ENCODE assay signal across 23 mouse cellular contexts in the genomic region with DNA sequence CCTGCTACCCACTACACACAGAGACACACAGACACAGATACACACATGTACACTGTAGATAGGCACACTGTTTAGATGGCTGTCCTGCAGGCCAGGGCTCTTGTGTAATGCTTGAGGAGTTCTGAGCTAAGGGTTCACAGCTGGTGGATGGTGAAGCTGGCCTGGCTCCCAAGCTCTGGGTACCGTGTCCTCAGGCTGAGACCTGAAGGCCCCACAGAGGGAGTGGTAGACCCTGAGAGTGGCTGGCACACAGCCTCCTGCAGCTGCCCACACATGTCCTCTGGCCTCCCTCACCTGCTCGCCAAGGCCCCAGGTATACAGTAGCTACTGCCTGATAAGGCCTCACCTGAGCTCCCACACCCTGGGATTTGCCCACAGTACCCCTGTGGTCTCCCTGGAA. TPM values are rescaled to one million over a fixed set of nuclear protein-coding genes. Genes with fewer than 3 reads are reported as not detected.
A peak's percentile ranks its signal among the peaks of the same experiment; 100 is the strongest.
DNase-seq lines count a peak whose midpoint lies in the region; ATAC-seq lines count a peak whose summit lies in the region.
"Had no signal": no experiment of that assay in that cellular context is flagged by ENCODE, and none has a peak within 500 bp of the region (broad histone marks: within the 10 kb centered on the region; RNA-seq: fewer than 3 reads in every experiment).

No protein-coding gene starts in this region.

- peaks cover 28% of the 10 kb centered on the region for H3K4me1 ChIP-seq in hindbrain, embryonic 10.5 days (replicated peaks)
- H3K4me1 ChIP-seq in hindbrain, embryonic 12.5 days, result peaks cover 16% of the 10 kb centered on the region
- H3K4me1 ChIP-seq in lung, embryonic 16.5 days (replicated peaks; ENCODE audit: control insufficient read depth, insufficient read depth, low read length), result peaks cover 31% of the 10 kb centered on the region
- H3K4me1 ChIP-seq in embryonic facial prominence, embryonic 15.5 days, result peaks cover 17% of the 10 kb centered on the region
- peaks cover 39% of the 10 kb centered on the region for H3K4me1 ChIP-seq in stomach, embryonic 16.5 days (ENCODE audit: control insufficient read depth, insufficient read depth, low read length)
- H3K4me1 ChIP-seq in midbrain, embryonic 10.5 days, result peaks cover 32% of the 10 kb centered on the region

- ATAC-seq in hindbrain, embryonic 12.5 days (ENCODE audit: low FRiP score), result no peak
- ATAC-seq in lung, embryonic 16.5 days (ENCODE audit: low read depth), result no peak
- peak; percentile 55; the same call in 1 of the 2 replicates for ATAC-seq in embryonic facial prominence, embryonic 15.5 days (ENCODE audit: insufficient number of reproducible peaks, low FRiP score, low TSS enrichment, low read depth)
- ATAC-seq in stomach, embryonic 16.5 days (ENCODE audit: insufficient read depth, low FRiP score), result no peak
- ATAC-seq: forebrain, embryonic 13.5 days; hindbrain, embryonic 16.5 days had no signal

- H3K9me3 ChIP-seq in hindbrain, embryonic 10.5 days, result no peaks in the 10 kb centered on the region
- H3K9me3 ChIP-seq in hindbrain, embryonic 12.5 days (replicated peaks), result no peaks in the 10 kb centered on the region
- no peaks in the 10 kb centered on the region for H3K9me3 ChIP-seq in lung, embryonic 16.5 days (ENCODE audit: control insufficient read depth, low read length)
- H3K9me3 ChIP-seq in embryonic facial prominence, embryonic 15.5 days (replicated peaks), result no peaks in the 10 kb centered on the region
- no peaks in the 10 kb centered on the region for H3K9me3 ChIP-seq in stomach, embryonic 16.5 days (replicated peaks; ENCODE audit: control insufficient read depth, low read length)
- no peaks in the 10 kb centered on the region for H3K9me3 ChIP-seq in midbrain, embryonic 10.5 days (replicated peaks)
- H3K9me3 ChIP-seq: embryonic facial prominence, embryonic 13.5 days; forebrain, embryonic 13.5 days; G1E; heart, embryonic 13.5 days; limb, embryonic 12.5 days had no signal

- H3K4me2 ChIP-seq in hindbrain, embryonic 12.5 days (replicated peaks), result no peak overlapping the region
- no peak overlapping the region for H3K4me2 ChIP-seq in lung, embryonic 16.5 days (ENCODE audit: low read depth, low read length)
- H3K4me2 ChIP-seq in embryonic facial prominence, embryonic 15.5 days (replicated peaks), result no peak overlapping the region
- no peak overlapping the region for H3K4me2 ChIP-seq in stomach, embryonic 16.5 days (ENCODE audit: low read depth, low read length)
- H3K4me2 ChIP-seq: embryonic facial prominence, embryonic 13.5 days; forebrain, embryonic 13.5 days; heart, embryonic 13.5 days; limb, embryonic 12.5 days; liver, embryonic 11.5 days had no signal

- peak overlapping the region; percentile 23; the same call in 1 of the 2 replicates for H3K27ac ChIP-seq in hindbrain, embryonic 10.5 days
- no peak overlapping the region for H3K27ac ChIP-seq in hindbrain, embryonic 12.5 days
- peak overlapping the region; percentile 39 for H3K27ac ChIP-seq in lung, embryonic 16.5 days (ENCODE audit: low read length)
- no peak overlapping the region for H3K27ac ChIP-seq in embryonic facial prominence, embryonic 15.5 days (replicated peaks)
- 0 out of 2 replicates have a peak overlapping the region, but pooled peaks have one; percentile 4 for H3K27ac ChIP-seq in stomach, embryonic 16.5 days (ENCODE audit: low read length)
- no peak overlapping the region for H3K27ac ChIP-seq in midbrain, embryonic 10.5 days (replicated peaks)
- H3K27ac ChIP-seq: embryonic facial prominence, embryonic 13.5 days; forebrain, embryonic 13.5 days; limb, embryonic 12.5 days; macrophage had no signal

- DNase-seq in hindbrain, embryonic 10.5 days (ENCODE audit: low spot score), result no peak
- DNase-seq in lung, postnatal 14 days, result no peak
- no peak for DNase-seq in midbrain, embryonic 10.5 days (ENCODE audit: low spot score)
- DNase-seq: cerebellum, adult 11-12 months; cerebellum, adult 9-11 months; embryo, embryonic 11 days; gastrocnemius, postnatal 10 days; layer of hippocampus, adult 9-11 months; midbrain, embryonic 14.5 days; thymus, adult 18-20 months; thymus, postnatal 25 days had no signal

- H3K27me3 ChIP-seq in hindbrain, embryonic 10.5 days (ENCODE audit: insufficient read depth, poor library complexity, severe bottlenecking), result no peaks in the 10 kb centered on the region
- H3K27me3 ChIP-seq in hindbrain, embryonic 12.5 days, result no peaks in the 10 kb centered on the region; the same call in 1 of the 2 replicates
- no peaks in the 10 kb centered on the region for H3K27me3 ChIP-seq in lung, embryonic 16.5 days (ENCODE audit: control insufficient read depth, insufficient read depth, low read depth, low read length)
- no peaks in the 10 kb centered on the region for H3K27me3 ChIP-seq in embryonic facial prominence, embryonic 15.5 days
- no peaks in the 10 kb centered on the region for H3K27me3 ChIP-seq in stomach, embryonic 16.5 days (ENCODE audit: control insufficient read depth, insufficient read depth, low read length)
- no peaks in the 10 kb centered on the region for H3K27me3 ChIP-seq in midbrain, embryonic 10.5 days (ENCODE audit: low read depth, poor library complexity, severe bottlenecking)
- H3K27me3 ChIP-seq: embryonic facial prominence, embryonic 13.5 days; forebrain, embryonic 13.5 days; heart, embryonic 13.5 days; limb, embryonic 12.5 days had no signal

- WGBS in hindbrain, embryonic 10.5 days, result 83% methylated on average over 2 of the region's 2 CpGs
- 88% methylated on average over 2 of the region's 2 CpGs for WGBS in hindbrain, embryonic 12.5 days
- 64% methylated on average over 2 of the region's 2 CpGs for WGBS in lung, embryonic 16.5 days
- 74% methylated on average over 2 of the region's 2 CpGs for WGBS in embryonic facial prominence, embryonic 15.5 days
- 55% methylated on average over 2 of the region's 2 CpGs for WGBS in stomach, embryonic 16.5 days
- WGBS in midbrain, embryonic 10.5 days, result 88% methylated on average over 2 of the region's 2 CpGs

- no peak overlapping the region for H3K9ac ChIP-seq in hindbrain, embryonic 12.5 days
- no peak overlapping the region; the same call in 1 of the 2 replicates for H3K9ac ChIP-seq in lung, embryonic 16.5 days (ENCODE audit: low read length)
- H3K9ac ChIP-seq in embryonic facial prominence, embryonic 15.5 days, result no peak overlapping the region
- H3K9ac ChIP-seq in stomach, embryonic 16.5 days (ENCODE audit: low read length), result no peak overlapping the region
- H3K9ac ChIP-seq: embryonic facial prominence, embryonic 13.5 days; forebrain, embryonic 13.5 days; heart, embryonic 13.5 days; limb, embryonic 12.5 days had no signal

- peaks cover 30% of the 10 kb centered on the region for H3K36me3 ChIP-seq in hindbrain, embryonic 10.5 days
- no peaks in the 10 kb centered on the region for H3K36me3 ChIP-seq in hindbrain, embryonic 12.5 days
- no peaks in the 10 kb centered on the region for H3K36me3 ChIP-seq in lung, embryonic 16.5 days (ENCODE audit: control insufficient read depth, insufficient read depth, low read length)
- no peaks in the 10 kb centered on the region for H3K36me3 ChIP-seq in embryonic facial prominence, embryonic 15.5 days
- H3K36me3 ChIP-seq in stomach, embryonic 16.5 days (ENCODE audit: control insufficient read depth, insufficient read depth, low read length), result no peaks in the 10 kb centered on the region
- H3K36me3 ChIP-seq in midbrain, embryonic 10.5 days, result peaks cover 11% of the 10 kb centered on the region
- H3K36me3 ChIP-seq: embryonic facial prominence, embryonic 13.5 days; G1E; heart, embryonic 13.5 days; limb, embryonic 12.5 days had no signal

- no peak overlapping the region for H3K4me3 ChIP-seq in hindbrain, embryonic 10.5 days
- no peak overlapping the region for H3K4me3 ChIP-seq in hindbrain, embryonic 12.5 days
- no peak overlapping the region for H3K4me3 ChIP-seq in lung, embryonic 16.5 days (ENCODE audit: low read length)
- H3K4me3 ChIP-seq in embryonic facial prominence, embryonic 15.5 days (replicated peaks), result no peak overlapping the region
- H3K4me3 ChIP-seq in stomach, embryonic 16.5 days (replicated peaks; ENCODE audit: low read length), result no peak overlapping the region
- H3K4me3 ChIP-seq in midbrain, embryonic 10.5 days, result no peak overlapping the region
- H3K4me3 ChIP-seq: embryonic facial prominence, embryonic 13.5 days; forebrain, embryonic 13.5 days; heart, embryonic 13.5 days; limb, embryonic 12.5 days had no signal

RNA-seq across cellular contexts. Expression of a gene that starts 10.1 kb away (rescaled TPM):
- 31.9 and 40.0 TPM in 2 replicates for polyA plus RNA-seq in hindbrain, embryonic 10.5 days (2016; fragmentation: Nextera tagmentation; extraction: Ambion mirVana)
- polyA plus RNA-seq in hindbrain, embryonic 12.5 days (2016; fragmentation: Nextera tagmentation; extraction: Ambion mirVana), result 17.7 and 21.9 TPM in 2 replicates
- 46.7 and 52.2 TPM in 2 replicates for polyA plus RNA-seq in lung, embryonic 16.5 days (2015; fragmentation: Nextera tagmentation; extraction: Ambion mirVana)
- 64.0 and 67.1 TPM in 2 replicates for polyA plus RNA-seq in embryonic facial prominence, embryonic 15.5 days (2015; fragmentation: Nextera tagmentation; extraction: Ambion mirVana)
- polyA plus RNA-seq in stomach, embryonic 16.5 days (2015; fragmentation: Nextera tagmentation; extraction: Ambion mirVana), result 59.1 and 60.4 TPM in 2 replicates
- polyA plus RNA-seq in midbrain, embryonic 10.5 days (2016; fragmentation: Nextera tagmentation; extraction: Ambion mirVana), result 21.9 and 28.2 TPM in 2 replicates
- polyA plus RNA-seq: G1E had no signal

RNA-seq across cellular contexts. Expression of a gene that starts 42.9 kb away (rescaled TPM):
- 877 and 924 TPM in 2 replicates for polyA plus RNA-seq in hindbrain, embryonic 10.5 days (2016; fragmentation: Nextera tagmentation; extraction: Ambion mirVana)
- polyA plus RNA-seq in hindbrain, embryonic 12.5 days (2016; fragmentation: Nextera tagmentation; extraction: Ambion mirVana), result 823 and 828 TPM in 2 replicates
- polyA plus RNA-seq in lung, embryonic 16.5 days (2015; fragmentation: Nextera tagmentation; extraction: Ambion mirVana), result 709 and 717 TPM in 2 replicates
- 691 and 729 TPM in 2 replicates for polyA plus RNA-seq in embryonic facial prominence, embryonic 15.5 days (2015; fragmentation: Nextera tagmentation; extraction: Ambion mirVana)
- polyA plus RNA-seq in stomach, embryonic 16.5 days (2015; fragmentation: Nextera tagmentation; extraction: Ambion mirVana), result 530 and 537 TPM in 2 replicates
- polyA plus RNA-seq in midbrain, embryonic 10.5 days (2016; fragmentation: Nextera tagmentation; extraction: Ambion mirVana), result 903 and 985 TPM in 2 replicates

RNA-seq across cellular contexts. Expression of a gene that starts 43.2 kb away (rescaled TPM):
- polyA plus RNA-seq in hindbrain, embryonic 10.5 days (2016; fragmentation: Nextera tagmentation; extraction: Ambion mirVana), result 29.1 and 29.3 TPM in 2 replicates
- 27.0 and 28.9 TPM in 2 replicates for polyA plus RNA-seq in hindbrain, embryonic 12.5 days (2016; fragmentation: Nextera tagmentation; extraction: Ambion mirVana)
- 23.8 and 26.3 TPM in 2 replicates for polyA plus RNA-seq in lung, embryonic 16.5 days (2015; fragmentation: Nextera tagmentation; extraction: Ambion mirVana)
- polyA plus RNA-seq in embryonic facial prominence, embryonic 15.5 days (2015; fragmentation: Nextera tagmentation; extraction: Ambion mirVana), result 28.8 and 29.4 TPM in 2 replicates
- polyA plus RNA-seq in stomach, embryonic 16.5 days (2015; fragmentation: Nextera tagmentation; extraction: Ambion mirVana), result 24.8 and 25.2 TPM in 2 replicates
- polyA plus RNA-seq in midbrain, embryonic 10.5 days (2016; fragmentation: Nextera tagmentation; extraction: Ambion mirVana), result 33.0 and 33.6 TPM in 2 replicates

Comparison
In these comparisons a context has a peak if more than half of its experiments do, and no peak if none do; other contexts are left out.
1. H3K27ac ChIP-seq: peak in hindbrain, embryonic 10.5 days (single experiment), lung, embryonic 16.5 days (single experiment) and stomach, embryonic 16.5 days (single experiment); none in hindbrain, embryonic 12.5 days (single experiment), embryonic facial prominence, embryonic 15.5 days (single experiment) and midbrain, embryonic 10.5 days (single experiment).